Mouse (Mus musculus): ENCODE measurements around the gene Nle1. TPM values are rescaled to one million over a fixed set of nuclear protein-coding genes. Genes with fewer than 3 reads are reported as not detected.

The Nle1 gene
- polyA plus RNA-seq, 1 experiment from 2014 or later, result 23.7 TPM

DNA sequence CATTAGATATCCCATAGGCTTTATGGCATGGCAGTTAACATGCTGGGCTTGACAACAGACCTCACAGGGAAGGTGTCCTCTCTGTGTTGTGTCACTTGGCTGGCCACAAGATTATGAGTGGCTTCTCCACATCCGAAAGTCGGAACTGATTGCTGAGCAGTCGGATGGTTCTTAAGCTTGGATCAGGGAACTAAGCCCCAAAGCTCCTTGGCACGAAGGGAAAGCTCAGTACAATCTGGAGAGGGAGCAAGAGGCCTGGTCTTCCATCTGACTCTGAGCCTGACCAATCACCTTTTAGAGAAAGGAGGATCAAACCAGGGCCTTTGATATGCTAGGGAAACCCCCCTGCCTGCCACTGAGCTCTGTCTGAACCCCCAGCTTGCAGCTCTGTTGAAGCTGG, 13.5 kb upstream of the Nle1 start:
- H3K27me3 ChIP-seq (ENCODE audit: control insufficient read depth, insufficient read depth, low read length), result no peaks in the 10 kb centered on the region
- 74% methylated on average over 4 of the region's 4 CpGs for WGBS
- no peak overlapping the region for H3K9ac ChIP-seq (ENCODE audit: low read length)
- ATAC-seq (ENCODE audit: low FRiP score), result no peak
- H3K27ac ChIP-seq (ENCODE audit: low read depth, low read length), result no peak overlapping the region
- H3K36me3 ChIP-seq (ENCODE audit: control insufficient read depth, insufficient read depth, low read length), result no peaks in the 10 kb centered on the region
- no peaks in the 10 kb centered on the region for H3K9me3 ChIP-seq (ENCODE audit: control insufficient read depth, low read length)
- no peak for DNase-seq (ENCODE audit: low spot score, missing footprints)
- H3K4me1 ChIP-seq (ENCODE audit: control insufficient read depth, insufficient read depth, low read length), result no peaks in the 10 kb centered on the region
- no peak overlapping the region for H3K4me2 ChIP-seq
- H3K4me3 ChIP-seq (ENCODE audit: low read depth, low read length), result no peak overlapping the region

DNA sequence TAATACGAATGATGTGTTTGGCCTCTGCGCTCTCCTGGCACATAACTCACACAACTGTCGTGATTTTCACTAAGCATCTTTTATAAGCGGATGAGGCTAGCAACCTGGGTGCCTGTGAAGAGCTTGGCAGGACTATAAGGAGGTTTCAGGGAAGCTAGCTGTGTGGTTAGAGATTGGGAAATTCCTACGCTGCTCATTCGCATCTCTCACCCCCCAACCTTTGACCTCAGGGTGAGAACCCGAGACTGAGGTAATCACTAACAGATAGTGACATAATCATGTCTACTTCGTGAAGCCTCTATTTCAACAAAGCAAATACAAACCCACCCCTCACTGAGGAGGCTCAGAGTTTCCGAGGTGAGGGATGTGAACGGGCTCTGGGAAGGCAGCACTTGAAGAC, 12.6 kb upstream of the Nle1 start:
- no peaks in the 10 kb centered on the region for H3K27me3 ChIP-seq (ENCODE audit: control insufficient read depth, insufficient read depth, low read length)
- H3K4me2 ChIP-seq, result no peak overlapping the region
- no peak overlapping the region for H3K4me3 ChIP-seq (ENCODE audit: low read depth, low read length)
- no peak for DNase-seq (ENCODE audit: low spot score, missing footprints)
- ATAC-seq (ENCODE audit: low FRiP score), result no peak
- no peaks in the 10 kb centered on the region for H3K36me3 ChIP-seq (ENCODE audit: control insufficient read depth, insufficient read depth, low read length)
- H3K4me1 ChIP-seq (ENCODE audit: control insufficient read depth, insufficient read depth, low read length), result no peaks in the 10 kb centered on the region
- WGBS, result 71% methylated on average over 10 of the region's 10 CpGs
- H3K9ac ChIP-seq (ENCODE audit: low read length), result no peak overlapping the region
- no peak overlapping the region for H3K27ac ChIP-seq (ENCODE audit: low read depth, low read length)
- no peaks in the 10 kb centered on the region for H3K9me3 ChIP-seq (ENCODE audit: control insufficient read depth, low read length)

DNA sequence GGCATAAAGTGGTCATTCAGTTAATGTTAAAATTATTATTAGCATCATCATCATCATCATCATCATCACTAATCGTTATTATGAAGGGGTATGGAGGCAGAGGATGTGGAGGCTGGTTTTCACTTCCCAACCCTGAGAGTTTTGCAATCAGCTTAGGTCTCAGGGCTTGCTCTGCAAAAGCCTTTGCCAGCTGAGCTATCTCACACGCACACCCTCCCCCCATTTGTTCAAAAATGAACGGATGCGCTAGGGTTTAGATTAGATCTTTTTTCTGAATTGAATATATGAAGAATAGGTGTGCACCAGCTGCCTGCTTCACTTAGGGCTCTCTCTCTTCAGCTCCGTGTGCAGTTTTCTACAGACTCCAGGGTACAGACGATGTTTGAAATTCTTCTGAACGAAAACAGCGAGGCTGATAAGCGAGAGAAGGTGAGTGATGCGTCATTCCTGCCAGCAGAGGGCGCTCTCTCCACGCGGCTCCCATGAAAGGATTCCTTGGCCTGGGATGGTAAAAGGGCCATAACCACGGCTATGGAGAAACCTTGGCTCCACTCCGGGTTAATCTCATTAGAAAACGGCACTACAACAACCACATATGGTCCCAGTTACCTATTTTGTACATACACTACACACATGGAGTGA, 6.6 kb upstream of the Nle1 start:
- no peak overlapping the region for H3K9ac ChIP-seq (ENCODE audit: low read length)
- peak overlapping the region; percentile 42; the same call in 1 of the 2 replicates for H3K4me2 ChIP-seq
- WGBS, result 9% methylated on average over 16 of the region's 16 CpGs
- peak overlapping the region; percentile 11; the same call in 1 of the 2 replicates for H3K4me3 ChIP-seq (ENCODE audit: low read depth, low read length)
- H3K27ac ChIP-seq (ENCODE audit: low read depth, low read length), result no peak overlapping the region
- no peaks in the 10 kb centered on the region for H3K36me3 ChIP-seq (ENCODE audit: control insufficient read depth, insufficient read depth, low read length)
- no peaks in the 10 kb centered on the region for H3K9me3 ChIP-seq (ENCODE audit: control insufficient read depth, low read length)
- no peaks in the 10 kb centered on the region for H3K27me3 ChIP-seq (ENCODE audit: control insufficient read depth, insufficient read depth, low read length)
- no peaks in the 10 kb centered on the region for H3K4me1 ChIP-seq (ENCODE audit: control insufficient read depth, insufficient read depth, low read length)
- DNase-seq (ENCODE audit: low spot score, missing footprints) (peak; percentile 99), ATAC-seq (ENCODE audit: low FRiP score) (0 out of 2 replicates have a peak, but pooled peaks have one; percentile 42)

DNA sequence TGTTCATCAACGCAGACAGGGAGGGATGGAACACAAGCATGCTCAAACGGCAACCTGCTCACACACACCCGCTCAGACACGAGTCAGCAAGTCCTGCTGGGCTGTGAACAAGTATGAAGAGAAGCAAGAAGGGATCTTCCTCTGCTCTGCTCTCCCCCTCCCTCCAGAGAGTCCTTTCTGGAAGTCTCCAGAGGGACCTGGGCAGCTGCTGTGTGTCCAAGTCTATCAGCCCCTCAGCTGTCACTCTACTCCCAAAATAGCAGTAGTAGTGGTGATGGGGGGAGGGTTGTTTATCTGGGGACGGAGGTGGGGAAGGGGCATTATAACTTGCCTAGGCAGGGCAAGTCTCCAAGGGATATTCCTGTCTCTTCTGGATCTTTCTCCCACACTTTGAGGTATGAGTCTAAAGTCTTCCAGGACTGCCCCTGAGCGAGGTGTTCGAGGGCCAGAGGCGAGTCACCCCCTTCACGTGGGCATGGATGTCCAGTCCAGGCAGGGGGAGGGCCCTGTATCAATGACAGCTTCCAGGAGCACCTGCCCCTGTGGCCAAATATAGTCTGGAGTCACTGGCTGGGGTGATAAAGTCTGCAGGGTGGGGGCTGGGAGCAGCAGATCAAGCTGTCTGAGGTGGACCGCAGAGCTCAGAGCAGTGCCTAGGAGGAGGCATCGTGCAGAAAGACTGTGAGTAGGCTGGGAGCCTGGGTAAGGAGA, 2.6 kb upstream of the Nle1 start:
- Histone ChIP-seq H3K4me1 (ENCODE audit: control insufficient read depth, insufficient read depth, low read length) (peaks cover 6% of the 10 kb centered on the region), H3K4me2 (no peak overlapping the region)

DNA sequence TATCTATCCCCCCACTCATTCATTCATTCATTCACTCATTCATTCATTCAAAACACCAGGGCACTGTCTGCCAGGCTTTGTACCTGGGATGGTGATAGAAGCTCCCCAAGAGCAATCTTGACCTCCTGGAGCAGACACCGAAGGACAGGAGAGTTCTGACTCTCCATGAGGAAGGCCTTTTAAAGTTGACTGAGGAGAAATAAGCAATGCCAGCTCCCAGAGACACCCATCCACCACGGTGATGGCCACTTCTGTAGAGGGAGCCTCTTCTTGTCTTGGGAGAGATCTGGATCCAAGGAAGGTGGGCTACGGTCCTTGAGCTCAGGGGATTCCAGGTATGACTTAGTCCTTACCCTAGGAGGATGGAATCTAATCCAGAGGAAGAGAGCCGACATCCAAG, 2.0 kb upstream of the Nle1 start, which contains the start of gene Unc45b:
Gene Unc45b, plus strand, starts transcription at position 301 of the 400 bp plus-strand sequence.
- H3K4me3 ChIP-seq (ENCODE audit: low read depth, low read length), result no peak within 1 kb of the TSS
- no peak within 1 kb of the TSS for H3K4me2 ChIP-seq
- peaks cover 6% of the 10 kb centered on the region for H3K4me1 ChIP-seq (ENCODE audit: control insufficient read depth, insufficient read depth, low read length)
- no peaks in the 10 kb centered on the region for H3K27me3 ChIP-seq (ENCODE audit: control insufficient read depth, insufficient read depth, low read length)
- 81% methylated on average over 4 of the region's 4 CpGs for WGBS
- no peak within 1 kb of the TSS for H3K27ac ChIP-seq (ENCODE audit: low read depth, low read length)
- no peaks in the 10 kb centered on the region for H3K9me3 ChIP-seq (ENCODE audit: control insufficient read depth, low read length)
- DNase-seq (ENCODE audit: low spot score, missing footprints), result no peak
- H3K9ac ChIP-seq (ENCODE audit: low read length), result no peak within 1 kb of the TSS
- ATAC-seq (ENCODE audit: low FRiP score), result no peak
- no peaks in the 10 kb centered on the region; the same call in 1 of the 2 replicates for H3K36me3 ChIP-seq (ENCODE audit: control insufficient read depth, insufficient read depth, low read length)

More for the DNA sequence above, 2.6 kb upstream of the Nle1 start:
- ATAC-seq (ENCODE audit: low FRiP score) (no peak), DNase-seq (ENCODE audit: low spot score, missing footprints) (peak; percentile 2)
- Histone ChIP-seq H3K36me3 (ENCODE audit: control insufficient read depth, insufficient read depth, low read length) (no peaks in the 10 kb centered on the region; the same call in 1 of the 2 replicates), H3K27me3 (ENCODE audit: control insufficient read depth, insufficient read depth, low read length) (no peaks in the 10 kb centered on the region), H3K27ac (ENCODE audit: low read depth, low read length) (no peak overlapping the region), H3K9me3 (ENCODE audit: control insufficient read depth, low read length) (no peaks in the 10 kb centered on the region), H3K9ac (ENCODE audit: low read length) (no peak overlapping the region), H3K4me3 (ENCODE audit: low read depth, low read length) (no peak overlapping the region)
- 85% methylated on average over 11 of the region's 11 CpGs for WGBS

DNA sequence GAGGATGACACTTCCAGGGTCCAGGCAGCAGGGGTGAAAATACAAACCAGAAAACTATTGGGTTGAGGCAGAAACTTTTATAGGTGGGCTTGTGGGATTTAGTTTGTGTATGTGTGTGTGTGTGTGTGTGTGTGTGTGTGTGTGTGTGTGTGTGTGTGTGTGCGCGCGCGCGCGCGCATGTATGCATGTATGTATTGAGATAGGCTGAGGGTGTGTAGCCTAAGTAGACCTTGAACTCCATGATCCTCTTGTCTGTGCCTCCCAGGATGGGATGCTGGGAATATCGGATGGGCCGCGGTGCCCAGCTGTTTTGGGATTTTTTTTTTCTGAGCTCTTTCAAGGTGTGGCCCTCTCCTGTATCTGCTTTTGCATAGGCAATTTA, 388 bp upstream of the Nle1 start:
- peaks cover 9% of the 10 kb centered on the region; the same call in 1 of the 2 replicates for H3K36me3 ChIP-seq (ENCODE audit: control insufficient read depth, insufficient read depth, low read length)
- peak overlapping the region; percentile 58 for H3K4me2 ChIP-seq
- H3K27me3 ChIP-seq (ENCODE audit: control insufficient read depth, insufficient read depth, low read length), result no peaks in the 10 kb centered on the region
- H3K4me3 ChIP-seq (ENCODE audit: low read depth, low read length), result peak overlapping the region; percentile 82; the same call in 1 of the 2 replicates
- no peaks in the 10 kb centered on the region for H3K9me3 ChIP-seq (ENCODE audit: control insufficient read depth, low read length)
- 41% methylated on average over 10 of the region's 10 CpGs for WGBS
- DNase-seq (ENCODE audit: low spot score, missing footprints) (no peak), ATAC-seq (ENCODE audit: low FRiP score) (peak; percentile 28; the same call in 1 of the 2 replicates)
- H3K27ac ChIP-seq (ENCODE audit: low read depth, low read length), result no peak overlapping the region
- H3K4me1 ChIP-seq (ENCODE audit: control insufficient read depth, insufficient read depth, low read length), result peaks cover 6% of the 10 kb centered on the region
- H3K9ac ChIP-seq (ENCODE audit: low read length), result peak overlapping the region; percentile 78; the same call in 1 of the 2 replicates

DNA sequence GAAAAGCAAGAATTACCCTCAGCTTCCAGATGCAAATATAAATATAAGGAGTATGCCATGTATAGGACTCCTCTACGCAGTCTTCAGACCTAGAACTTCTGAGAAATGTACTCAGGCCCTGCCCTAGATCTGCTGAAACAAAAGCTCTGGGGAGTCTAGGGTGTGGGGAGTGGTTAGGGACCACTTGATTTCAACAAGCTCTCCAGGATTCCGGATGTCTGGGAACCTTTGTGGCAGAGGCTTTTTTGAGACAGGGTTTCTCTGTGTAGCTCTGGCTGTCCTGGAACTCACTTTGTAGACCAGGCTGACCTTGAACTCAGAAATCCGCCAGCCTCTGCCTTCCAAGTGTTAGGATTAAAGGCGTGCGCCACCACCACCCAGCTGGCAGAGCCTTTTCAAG, 2.4 kb downstream of the Nle1 start:
- H3K36me3 ChIP-seq (ENCODE audit: control insufficient read depth, insufficient read depth, low read length), result peaks cover 22% of the 10 kb centered on the region; the same call in 1 of the 2 replicates
- 92% methylated on average over 5 of the region's 5 CpGs for WGBS
- H3K4me1 ChIP-seq (ENCODE audit: control insufficient read depth, insufficient read depth, low read length), result peaks cover 6% of the 10 kb centered on the region
- no peaks in the 10 kb centered on the region for H3K9me3 ChIP-seq (ENCODE audit: control insufficient read depth, low read length)
- H3K9ac ChIP-seq (ENCODE audit: low read length), result no peak overlapping the region
- no peak overlapping the region for H3K4me2 ChIP-seq
- no peak overlapping the region for H3K4me3 ChIP-seq (ENCODE audit: low read depth, low read length)
- no peaks in the 10 kb centered on the region for H3K27me3 ChIP-seq (ENCODE audit: control insufficient read depth, insufficient read depth, low read length)
- DNase-seq (ENCODE audit: low spot score, missing footprints) (no peak), ATAC-seq (ENCODE audit: low FRiP score) (no peak)
- H3K27ac ChIP-seq (ENCODE audit: low read depth, low read length), result no peak overlapping the region

DNA sequence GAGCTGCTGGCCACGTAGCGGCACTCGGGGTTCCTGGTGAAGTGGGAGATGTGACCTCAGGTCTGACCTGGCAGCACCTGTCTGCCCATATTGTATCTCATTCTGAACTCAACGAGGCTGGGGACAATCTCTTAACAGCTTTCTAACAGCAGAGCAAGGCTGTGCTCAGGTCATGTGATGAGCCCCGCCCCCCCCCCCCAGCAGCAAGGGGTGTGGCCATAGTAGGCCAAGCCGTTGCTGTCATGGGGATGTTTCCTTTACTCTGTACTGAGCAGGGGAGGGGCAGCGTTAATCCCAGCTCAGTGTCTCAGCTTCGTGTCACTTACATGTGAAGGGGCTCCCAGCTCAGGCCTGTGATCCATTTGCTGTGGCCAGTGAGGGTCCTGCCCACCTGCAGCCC, 3.3 kb downstream of the Nle1 start:
- Histone ChIP-seq H3K4me3 (ENCODE audit: low read depth, low read length) (no peak overlapping the region), H3K4me1 (ENCODE audit: control insufficient read depth, insufficient read depth, low read length) (peaks cover 6% of the 10 kb centered on the region), H3K9me3 (ENCODE audit: control insufficient read depth, low read length) (no peaks in the 10 kb centered on the region), H3K4me2 (no peak overlapping the region), H3K9ac (ENCODE audit: low read length) (no peak overlapping the region), H3K27me3 (ENCODE audit: control insufficient read depth, insufficient read depth, low read length) (no peaks in the 10 kb centered on the region), H3K27ac (ENCODE audit: low read depth, low read length) (no peak overlapping the region), H3K36me3 (ENCODE audit: control insufficient read depth, insufficient read depth, low read length) (peaks cover 26% of the 10 kb centered on the region; the same call in 1 of the 2 replicates)
- DNase-seq (ENCODE audit: low spot score, missing footprints) (no peak), ATAC-seq (ENCODE audit: low FRiP score) (no peak)
- 67% methylated on average over 8 of the region's 8 CpGs for WGBS

All from midbrain, embryonic 11.5 days (tissue).